Mouse (Mus musculus) adrenal gland, postnatal 0 days (tissue): ENCODE data around the gene Wdr4. TPM values are rescaled to one million over a fixed set of nuclear protein-coding genes. Genes with fewer than 3 reads are reported as not detected.

Experiments used
- microRNA-seq: library from miRNA; unstranded; fragments of <30 nt; microRNA quantifications from one replicate; pipeline ENCODE4, GENCODE M21; 2016; ENCODE audit warnings: borderline replicate concordance; ENCODE audit not compliant: insufficient number of aligned reads
- polyA plus RNA-seq: library from polyadenylated mRNA; unstranded; fragments of >200 nt; fragmentation: Nextera tagmentation; extraction: Ambion mirVana; gene quantifications from 2 replicates; pipeline ENCODE4 v1.2.1, GENCODE M21; 2015

Gene Wdr4
- polyA plus RNA-seq, result 15.4 and 16.7 TPM in 2 replicates

GRCm38 (mm10) chr17:31519946-31520838 lies at the start of gene Wdr4, which contains the start of gene Ndufv3:
Gene Wdr4 (minus strand): TSS chr17:31519980.
Gene Ndufv3 (plus strand): TSS chr17:31520115.

GRCm38 (mm10) chr17:31564015-31564857 lies 44.5 kb upstream of the Wdr4 start, which contains the start of gene Pknox1:
Gene Pknox1 (plus strand): TSS chr17:31564734.

Small RNA genes lying within 50 kb of the gene (microRNA-seq; reads per million reads assigned to microRNA genes)
- not detected for gene Gm24970

Other genes starting within 250 kb of the Wdr4 start
- gene Rsph1, start 242.6 kb downstream of the Wdr4 start, polyA plus RNA-seq, result 2.5 TPM in 2 replicates
- gene Slc37a1, start 233.2 kb downstream of the Wdr4 start, polyA plus RNA-seq, result 5.3 and 10.1 TPM in 2 replicates
- 6.5 and 14.8 TPM in 2 replicates for gene Pde9a, start 133.8 kb downstream of the Wdr4 start, polyA plus RNA-seq
- gene Ndufv3, start 135 bp upstream of the Wdr4 start, polyA plus RNA-seq, result 443 and 494 TPM in 2 replicates
- gene Pknox1, start 44.8 kb upstream of the Wdr4 start, polyA plus RNA-seq, result 12.7 and 13.5 TPM in 2 replicates
- gene Cbs, start 117.3 kb upstream of the Wdr4 start, polyA plus RNA-seq, result 1.2 and 2.9 TPM in 2 replicates
- 120 and 144 TPM in 2 replicates for gene U2af1, start 138.9 kb upstream of the Wdr4 start, polyA plus RNA-seq
- not detected in 2 replicates for gene Cryaa, start 157.8 kb upstream of the Wdr4 start, polyA plus RNA-seq